Mouse (Mus musculus): ENCODE results near the gene Brd3.

Brd3 gene

DNA sequence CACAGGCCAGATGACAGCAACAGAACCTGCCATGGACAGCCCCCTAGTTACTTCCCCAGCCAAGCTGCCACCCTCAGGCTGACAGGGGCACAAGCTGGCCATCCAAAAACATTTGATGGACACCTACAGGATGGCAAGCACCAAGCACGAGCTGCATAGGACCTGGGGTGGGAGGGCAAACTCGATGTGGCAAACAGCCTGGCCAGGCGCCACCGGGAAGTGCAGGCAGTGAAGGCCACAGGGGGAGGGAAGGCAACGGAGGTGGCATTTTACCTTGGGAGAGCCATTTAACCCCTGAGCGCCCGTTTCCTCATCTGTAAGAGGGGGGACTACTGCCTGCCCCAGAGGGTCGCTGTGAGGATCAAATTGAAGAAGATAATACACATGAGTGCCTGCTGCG, 46.8 kb downstream of the Brd3 start:
- CTCF ChIA-PET = no interaction called here

DNA sequence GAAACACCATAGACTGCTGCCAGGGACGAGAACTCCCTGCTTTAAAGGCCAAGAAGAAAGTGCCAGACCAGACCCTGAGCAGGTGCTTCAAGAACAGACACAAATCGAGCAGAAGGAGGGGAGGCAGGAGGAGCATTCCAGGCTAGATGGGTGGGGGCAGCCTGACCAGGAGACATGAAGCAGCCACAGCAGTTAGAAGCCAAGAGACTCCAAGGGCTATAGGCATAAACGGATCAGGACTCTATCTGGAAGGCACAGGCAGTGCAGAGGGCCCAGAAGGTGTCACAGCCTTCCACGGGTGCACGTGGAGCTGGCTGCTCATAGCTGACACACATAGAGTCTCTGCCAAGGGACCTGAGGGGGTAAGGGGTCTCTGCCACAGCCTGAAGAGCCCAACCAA, 47.3 kb downstream of the Brd3 start:
- ChIA-PET CTCF (no interaction called here), POLR2A (interaction anchor here in 2 of 4 experiments (0.8 to 2.0 kb wide), 6 partner anchors 8 to 56 kb away, joined by 3 to 6 read pairs (median 4); partner anchors contain the start of genes Brd3os (in 1 of the 2) and Wdr5 (in 1 of the 2))

More for the DNA sequence above, 46.8 kb downstream of the Brd3 start:
- POLR2A ChIA-PET = interaction anchor here in 2 of 4 experiments (1.2 to 2.0 kb wide), 5 partner anchors 10 to 78 kb away, joined by 4 to 6 read pairs (median 4); partner anchors contain the start of genes Brd3 (in 1 of the 2) and Brd3os (in 1 of the 2)

- ChIA-PET CTCF (no interaction called here), POLR2A (interaction anchor here in 2 of 4 experiments (0.8 to 1.5 kb wide), 5 partner anchors 9 to 56 kb away, joined by 3 to 6 read pairs (median 4); partner anchors contain the start of gene Wdr5 (in 1 of the 2))
Measured at GRCm38 (mm10) chr2:27459735-27460134, 47.7 kb downstream of the Brd3 start.

DNA sequence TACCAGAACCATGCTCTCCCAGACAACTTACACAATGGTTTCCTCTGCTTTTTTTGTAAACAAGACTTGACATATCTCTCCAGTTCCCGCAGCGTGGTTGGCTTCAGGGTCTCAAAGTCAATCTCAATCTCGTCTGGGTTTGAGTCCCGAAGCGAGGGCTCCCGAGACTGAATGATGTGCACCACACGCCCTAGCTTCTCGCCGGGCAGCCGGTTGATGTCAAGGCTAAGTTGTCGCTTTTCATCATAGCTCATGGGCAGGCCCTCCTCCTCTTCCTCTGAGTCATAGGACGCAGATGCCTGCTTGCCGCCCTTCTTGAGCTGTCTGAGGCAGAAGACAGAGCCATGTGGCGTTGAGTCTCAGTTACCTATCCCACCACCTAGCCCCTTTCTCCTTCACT, 57.2 kb downstream of the Brd3 start:
- POLR2A ChIA-PET = interaction anchor here in 3 of 4 experiments (1.0 to 2.1 kb wide), 7 partner anchors 8 to 55 kb away, joined by 3 to 6 read pairs (median 4); partner anchors contain the start of gene Brd3os (in 1 of the 3)
- CTCF ChIA-PET = interaction anchor here in 1 of 4 experiments (1.0 kb wide), 1 partner anchor 8 kb away, joined by 4 read pairs; the partner anchor contains the start of gene Brd3os

DNA sequence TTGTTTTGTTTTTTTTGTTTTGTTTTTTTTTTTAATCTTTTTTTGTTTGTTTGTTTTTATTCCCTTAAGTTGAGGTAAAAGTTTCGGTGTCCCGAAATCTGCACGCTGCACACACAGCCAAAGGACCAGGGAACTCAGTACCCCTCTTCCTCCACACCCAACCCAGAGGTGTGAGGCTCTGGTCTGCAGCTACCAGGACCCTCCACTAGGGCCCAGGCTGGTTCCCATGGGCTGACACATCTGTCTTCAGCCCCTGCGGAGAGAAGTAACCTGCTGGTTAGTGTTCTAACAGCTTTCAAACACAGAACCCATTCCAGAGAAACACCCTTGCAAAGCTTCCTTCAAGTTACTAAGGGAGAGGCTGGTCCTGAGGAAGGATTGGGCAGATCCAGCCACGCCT, 59.7 kb downstream of the Brd3 start:
- ChIA-PET POLR2A (interaction anchor here in 3 of 4 experiments (0.6 to 1.8 kb wide), 10 partner anchors 9 to 813 kb away, joined by 3 to 6 read pairs (median 4); no protein-coding TSS in a partner anchor), CTCF (interaction anchor here (0.5 to 2.9 kb wide), 12 partner anchors 10 to 784 kb away, joined by 3 to 10 read pairs (median 3); partner anchors contain the start of gene Wdr5 (in 1 of the 4))

GRCm38 (mm10) chr2:27446812-27447211, 60.6 kb downstream of the Brd3 start:
- ChIA-PET CTCF (interaction anchor here in 3 of 4 experiments (0.6 to 2.9 kb wide), 6 partner anchors 9 to 1153 kb away, joined by 3 to 19 read pairs (median 4); no protein-coding TSS in a partner anchor), POLR2A (interaction anchor here (0.6 to 1.0 kb wide), 4 partner anchors 18 to 112 kb away, joined by 3 to 5 read pairs (median 4); no protein-coding TSS in a partner anchor)

GRCm38 (mm10) chr2:27445910-27446309, 61.6 kb downstream of the Brd3 start:
- ChIA-PET CTCF (interaction anchor here (0.6 to 0.9 kb wide), 5 partner anchors 8 to 544 kb away, joined by 3 to 6 read pairs (median 3); no protein-coding TSS in a partner anchor), POLR2A (interaction anchor here in 3 of 4 experiments (0.7 to 1.5 kb wide), 5 partner anchors 9 to 94 kb away, joined by 3 to 4 read pairs (median 3); no protein-coding TSS in a partner anchor)

- CTCF ChIA-PET = interaction anchor here in 2 of 4 experiments (0.9 to 2.8 kb wide), 3 partner anchors 15 to 18 kb away, joined by 3 to 27 read pairs (median 13); partner anchors contain the start of gene Vav2 (in 2 of the 2)
- POLR2A ChIA-PET = interaction anchor here in 2 of 4 experiments (1.0 to 2.8 kb wide), 11 partner anchors 11 to 297 kb away, joined by 3 to 32 read pairs (median 4); partner anchors contain the start of genes Vav2 (in 1 of the 2) and Wdr5 (in 1 of the 2)
Measured at GRCm38 (mm10) chr2:27443450-27443708, 64.1 kb downstream of the Brd3 start.

DNA sequence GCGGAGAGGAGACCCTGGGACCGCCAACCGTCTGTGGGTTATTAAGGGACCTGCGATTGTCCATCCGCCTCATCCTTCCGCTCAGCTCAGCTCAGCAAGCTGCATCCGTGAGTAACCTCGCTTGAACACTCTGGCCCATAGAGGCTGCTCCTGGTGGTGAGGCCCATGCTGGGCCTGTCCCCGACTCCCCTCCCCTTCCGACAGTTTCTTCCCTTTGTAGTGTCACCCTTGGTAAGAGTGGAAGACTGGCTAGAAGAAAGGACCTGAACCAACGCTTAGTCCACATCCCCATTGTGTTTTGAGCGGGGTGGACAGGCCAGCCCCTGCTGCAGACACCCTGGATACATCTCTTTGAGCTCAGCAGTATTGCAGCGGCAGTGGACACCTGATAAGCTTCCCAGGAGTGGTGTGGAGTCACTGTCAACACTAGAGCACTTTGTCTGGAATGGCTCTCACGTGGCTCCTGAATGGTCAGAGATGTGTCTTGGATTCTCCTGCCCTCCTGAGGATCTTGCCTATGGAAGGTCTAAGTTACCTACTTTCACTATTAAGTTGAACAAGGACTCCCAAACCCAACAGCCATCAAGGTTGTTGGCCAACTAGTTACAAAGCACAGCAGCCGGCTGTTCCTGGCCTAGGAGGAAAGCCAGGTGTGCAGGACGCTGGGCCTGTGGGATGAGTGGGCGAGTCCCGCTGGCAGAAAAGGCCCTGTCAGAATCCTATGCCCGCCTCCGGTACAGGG, 64.6 kb downstream of the Brd3 start:
- POLR2A ChIA-PET = interaction anchor here in 3 of 4 experiments (0.6 to 2.8 kb wide), 53 partner anchors 11 to 842 kb away, joined by 3 to 32 read pairs (median 4); partner anchors contain the start of genes Vav2 (in 3 of the 3), Wdr5 (in 3 of the 3) and Brd3 (in 2 of the 3)
- CTCF ChIA-PET = interaction anchor here in 3 of 4 experiments (0.6 to 2.8 kb wide), 15 partner anchors 8 to 1055 kb away, joined by 3 to 27 read pairs (median 3); partner anchors contain the start of gene Vav2 (in 2 of the 3)

DNA sequence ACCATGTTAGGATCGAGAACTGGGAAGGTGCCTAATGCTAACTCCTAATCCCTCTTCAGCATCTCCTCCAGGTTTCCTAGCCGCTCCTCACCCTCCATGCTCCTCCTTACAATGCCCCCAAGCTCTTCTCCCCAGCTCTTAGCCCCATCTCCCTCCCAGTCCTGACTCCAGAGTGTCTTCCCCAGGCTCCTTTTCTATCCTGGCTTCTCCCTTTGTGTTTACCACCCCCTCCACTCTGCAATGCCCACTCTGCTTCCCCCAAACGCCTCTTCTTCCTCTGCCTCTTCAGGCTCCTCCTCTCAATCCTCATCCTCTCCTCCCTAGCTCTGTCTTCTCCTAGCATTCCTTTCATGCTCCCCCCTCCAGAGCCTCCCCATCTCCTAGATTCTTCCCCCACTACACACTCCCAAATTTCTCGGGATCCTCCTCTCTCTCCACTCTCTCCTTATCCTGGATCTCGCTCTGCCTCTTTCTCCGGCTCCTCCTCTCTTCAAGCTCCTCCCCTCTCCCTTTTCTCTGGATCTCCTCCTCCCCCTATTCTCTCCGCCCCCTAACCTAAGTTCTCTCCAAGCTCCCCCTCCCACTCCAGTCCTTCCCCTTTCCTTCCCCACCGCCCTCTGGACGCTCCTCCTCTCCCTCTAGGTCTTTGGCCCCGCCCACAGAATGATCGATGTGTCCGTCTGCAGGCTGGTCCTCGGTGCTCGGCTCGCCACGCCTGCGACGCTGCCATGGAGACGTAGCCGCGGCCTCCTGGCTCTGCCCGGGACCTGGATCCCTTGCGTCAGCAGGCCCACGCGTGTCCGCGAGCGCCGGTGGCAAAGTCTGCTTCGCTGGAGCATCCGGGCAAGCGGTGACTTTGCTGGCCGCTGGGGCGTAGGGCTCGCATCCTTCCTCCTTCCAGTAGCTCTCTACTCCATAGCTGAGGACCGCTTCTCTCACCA, 65.4 kb downstream of the Brd3 start, which contains the start of gene Brd3os:
Brd3os (plus strand) TSS at position 558 of the 941 bp plus-strand sequence.
- CTCF ChIA-PET = interaction anchor here in 3 of 4 experiments (0.6 to 2.8 kb wide), 19 partner anchors 8 to 1054 kb away, joined by 3 to 27 read pairs (median 3); partner anchors contain the start of genes Vav2 (in 2 of the 3) and Wdr5 (in 1 of the 3)
- POLR2A ChIA-PET = interaction anchor here in 3 of 4 experiments (0.5 to 2.8 kb wide), 68 partner anchors 8 to 1011 kb away, joined by 3 to 32 read pairs (median 4); partner anchors contain the start of genes Vav2 (in 3 of the 3), Wdr5 (in 3 of the 3), Brd3 (in 2 of the 3) and Surf6 (in 1 of the 3)

DNA sequence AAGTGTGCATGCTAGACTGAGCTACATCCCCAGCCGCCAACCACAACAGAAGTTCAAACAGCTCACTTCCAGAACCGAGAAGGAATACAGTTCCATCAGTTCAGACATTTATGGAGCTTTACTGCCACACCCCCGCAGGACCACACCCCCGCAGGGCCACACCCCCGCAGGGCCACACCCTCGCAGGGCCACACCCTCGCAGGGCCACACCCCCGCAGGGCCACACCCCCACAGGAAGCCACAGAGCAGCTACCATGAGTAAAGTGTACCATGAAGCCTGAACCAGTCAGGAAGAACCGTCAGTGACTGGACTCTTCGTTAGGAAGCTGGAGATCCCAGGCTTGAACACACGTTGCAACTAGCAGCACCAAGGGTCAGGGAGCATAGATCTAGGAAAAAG, 69.2 kb downstream of the Brd3 start:
- ChIA-PET CTCF (interaction anchor here (0.6 to 3.0 kb wide), 10 partner anchors 9 to 398 kb away, joined by 3 to 21 read pairs (median 4); partner anchors contain the start of gene Vav2 (in 1 of the 4)), POLR2A (interaction anchor here in 3 of 4 experiments (0.7 to 1.4 kb wide), 5 partner anchors 10 to 445 kb away, joined by 3 to 5 read pairs (median 3); no protein-coding TSS in a partner anchor)

DNA sequence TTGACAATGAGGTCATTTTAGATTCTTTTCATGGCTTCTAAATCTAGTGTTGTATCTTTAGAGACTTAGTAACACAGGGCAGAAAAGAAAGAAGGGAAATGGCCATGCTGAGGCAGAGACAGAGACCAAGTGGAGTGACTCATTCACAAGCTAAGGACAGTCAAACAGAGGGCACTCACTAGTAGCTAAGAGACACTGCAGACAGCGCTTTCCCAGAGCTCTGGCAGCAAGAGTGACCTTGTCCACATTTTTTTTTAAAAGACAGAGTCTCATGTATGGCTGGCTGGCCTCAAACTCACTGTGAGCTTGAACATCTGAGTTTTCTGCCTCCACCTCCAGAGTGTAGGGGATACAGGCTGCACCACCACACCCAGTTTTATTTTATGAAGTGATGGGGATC, 69.6 kb downstream of the Brd3 start:
- ChIA-PET POLR2A (interaction anchor here in 3 of 4 experiments (0.7 to 1.4 kb wide), 5 partner anchors 10 to 445 kb away, joined by 3 to 5 read pairs (median 3); no protein-coding TSS in a partner anchor), CTCF (interaction anchor here (0.6 to 3.0 kb wide), 12 partner anchors 9 to 398 kb away, joined by 3 to 21 read pairs (median 3); partner anchors contain the start of gene Vav2 (in 1 of the 4))

GRCm38 (mm10) chr2:27432599-27432998, 74.9 kb downstream of the Brd3 start:
- POLR2A ChIA-PET = no interaction called here
- CTCF ChIA-PET = no interaction called here

GRCm38 (mm10) chr2:27430621-27431020, 76.8 kb downstream of the Brd3 start:
- POLR2A ChIA-PET = interaction anchor here in 1 of 4 experiments (1.1 to 1.4 kb wide), 3 partner anchors 11 to 108 kb away, joined by 3 to 4 read pairs (median 4); partner anchors contain the start of gene Brd3os
- CTCF ChIA-PET = interaction anchor here in 1 of 4 experiments (1.6 kb wide), 1 partner anchor 150 kb away, joined by 11 read pairs; no protein-coding TSS in a partner anchor

DNA sequence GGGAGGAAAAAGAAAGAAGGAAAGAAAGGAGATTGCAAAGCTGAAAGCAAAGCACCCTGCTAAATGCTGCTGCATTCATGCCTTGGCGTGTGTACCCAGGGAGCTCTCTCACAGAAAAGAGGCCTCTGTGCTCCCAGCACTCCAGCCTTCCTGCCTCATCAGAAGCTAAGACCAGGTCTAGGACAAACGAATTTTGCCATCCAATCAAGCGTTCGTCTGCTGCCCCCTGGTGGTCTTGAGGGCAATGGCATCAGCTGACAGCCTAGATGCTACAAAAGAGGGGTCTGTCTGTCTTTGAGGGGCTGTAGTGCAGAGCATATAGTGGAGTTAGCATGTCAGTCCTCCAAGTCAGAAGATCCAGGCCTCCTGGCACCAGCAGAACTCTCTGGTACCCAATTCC, 79.4 kb downstream of the Brd3 start:
- ChIA-PET POLR2A (interaction anchor here (0.6 to 4.6 kb wide), 28 partner anchors 9 to 495 kb away, joined by 3 to 32 read pairs (median 4); partner anchors contain the start of genes Brd3os (in 2 of the 4) and Adamtsl2 (in 1 of the 4)), CTCF (interaction anchor here (0.6 to 4.0 kb wide), 94 partner anchors 8 to 844 kb away, joined by 3 to 80 read pairs (median 4); partner anchors contain the start of genes Brd3os (in 3 of the 4) and Fam163b (in 1 of the 4))

GRCm38 (mm10) chr2:27426855-27427457, 80.5 kb downstream of the Brd3 start, which contains the start of gene Vav2:
TSS of gene Vav2 (minus strand) at chr2:27427033.
- ChIA-PET POLR2A (interaction anchor here in 3 of 4 experiments (0.5 to 4.6 kb wide), 35 partner anchors 10 to 494 kb away, joined by 3 to 32 read pairs (median 4); partner anchors contain the start of genes Brd3os (in 3 of the 3) and Wdr5 (in 1 of the 3)), CTCF (interaction anchor here (0.5 to 4.0 kb wide), 29 partner anchors 11 to 1870 kb away, joined by 3 to 80 read pairs (median 6); partner anchors contain the start of genes Brd3os (in 3 of the 4) and Fam163b (in 1 of the 4))

All from embryonic stem cell, embryonic (primary cell).